Mouse (Mus musculus): ENCODE measurements around the gene Tasp1.

DNA sequence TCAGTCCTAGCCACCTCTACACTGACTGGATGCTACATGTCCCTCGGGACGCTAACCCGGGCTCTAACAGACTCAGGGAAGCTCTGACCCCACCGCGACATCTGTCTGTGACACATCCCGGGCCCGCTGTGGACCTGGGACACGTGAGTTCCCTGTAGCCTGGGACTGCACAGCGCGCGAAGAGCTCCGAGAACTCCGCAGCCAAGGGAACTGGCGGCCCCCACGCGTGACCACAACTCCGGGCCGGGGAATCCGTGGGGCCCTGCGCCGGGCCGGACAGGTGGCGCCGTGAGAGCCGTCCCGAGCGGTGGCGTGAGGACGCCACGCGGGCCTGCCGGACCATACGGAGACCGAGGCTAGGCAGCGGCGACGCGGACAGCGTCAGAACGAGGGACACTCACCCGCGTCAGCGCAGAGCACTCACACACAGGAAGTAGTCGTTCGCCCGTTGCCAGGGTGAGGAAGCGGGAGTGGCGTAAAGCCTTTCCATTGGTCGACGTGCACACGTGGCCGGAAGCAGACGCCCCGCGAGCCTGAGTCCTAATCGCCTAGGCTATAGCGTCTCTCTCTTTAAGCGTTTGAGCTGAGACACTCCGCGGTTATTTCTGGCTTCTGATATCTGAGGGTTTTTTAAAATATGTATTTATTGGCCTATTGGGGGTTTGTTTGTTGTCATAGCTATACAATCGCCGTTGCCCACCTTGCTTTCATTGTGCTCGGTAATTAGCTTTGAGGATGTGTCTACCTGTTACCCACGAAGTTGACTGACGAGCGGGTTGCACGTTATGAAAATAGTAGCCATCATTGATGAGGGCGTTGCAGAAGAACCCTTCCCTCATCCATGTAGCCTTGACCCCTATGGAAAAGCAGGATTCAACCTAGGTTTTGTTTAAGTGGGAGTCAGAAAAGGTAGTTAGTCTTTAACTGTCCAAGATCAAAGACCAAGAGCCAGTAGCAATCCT is at the start of gene Tasp1:
- TF ChIP-seq CTCF (IDR thresholded peaks at IDR 0.05; ENCODE audit: borderline replicate concordance, insufficient read depth, low read depth, low read length), result no peak
- peak; percentile 92 for TF ChIP-seq POLR2A (IDR thresholded peaks at IDR 0.05; ENCODE audit: borderline replicate concordance, insufficient read depth, low read length)

Data from cerebellum, adult 2 months (tissue).